Mouse (Mus musculus): ENCODE results near the gene Tspan12. TPM values are rescaled to one million over a fixed set of nuclear protein-coding genes. Genes with fewer than 3 reads are reported as not detected.

Gene Tspan12
- polyA plus RNA-seq, 1 experiment from 2014 or later = 54.8 TPM

GRCm38 (mm10) chr6:21851346-21851595 lies 1.0 kb downstream of the Tspan12 start:
- no peaks in the 10 kb centered on the region for H3K27me3 ChIP-seq (ENCODE audit: low read depth, poor library complexity, severe bottlenecking)
- no peaks in the 10 kb centered on the region for H3K9me3 ChIP-seq (replicated peaks)
- H3K36me3 ChIP-seq = peaks cover 26% of the 10 kb centered on the region
- DNase-seq (ENCODE audit: low spot score) = no peak
- WGBS = 1% methylated on average over 5 of the region's 5 CpGs
- peak overlapping the region; percentile 80 for H3K4me3 ChIP-seq
- H3K4me1 ChIP-seq = peaks cover 22% of the 10 kb centered on the region
- H3K27ac ChIP-seq (replicated peaks) = peak overlapping the region; percentile 96

DNA sequence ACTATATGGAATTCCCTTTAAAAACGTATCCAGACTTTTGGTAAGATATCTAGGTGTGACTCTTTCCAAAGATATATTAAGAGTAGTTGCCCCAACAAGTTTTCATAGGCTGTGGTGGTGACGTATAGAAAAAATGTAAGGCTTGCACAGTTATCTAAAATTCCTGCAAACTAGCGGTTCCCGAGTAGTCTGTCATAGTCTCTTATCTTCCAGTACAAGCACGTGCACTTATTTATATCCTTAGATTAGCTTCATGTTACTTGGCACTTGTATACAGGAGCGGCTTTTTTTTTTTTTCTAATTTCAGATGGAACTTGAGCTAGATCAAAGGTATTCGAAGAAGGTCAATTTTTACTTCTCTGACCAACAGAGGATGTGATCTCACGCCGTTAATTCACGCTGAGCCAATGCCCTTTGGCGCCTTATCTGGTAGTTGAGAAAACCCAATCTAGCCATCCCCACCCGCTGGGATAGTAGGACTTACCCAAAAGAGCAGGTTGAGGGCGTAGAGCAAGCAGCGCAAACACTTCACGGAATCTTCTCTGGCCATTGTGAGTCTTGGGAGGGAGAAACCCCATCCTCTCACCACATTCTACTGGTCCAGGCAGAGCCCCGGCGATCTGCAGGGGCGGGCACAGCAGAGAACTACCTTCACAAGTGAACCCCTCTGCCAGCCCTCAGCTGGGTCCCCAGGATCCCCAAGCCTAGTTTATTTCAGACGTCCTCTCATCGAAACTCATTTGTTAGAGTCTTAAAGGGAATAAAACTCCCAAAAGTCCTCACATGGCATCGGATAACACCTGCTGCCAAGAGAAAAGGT lies 1.6 kb downstream of the Tspan12 start:
- Histone ChIP-seq H3K27me3 (ENCODE audit: low read depth, poor library complexity, severe bottlenecking) (no peaks in the 10 kb centered on the region), H3K4me3 (peak overlapping the region; percentile 80), H3K4me1 (peaks cover 22% of the 10 kb centered on the region), H3K36me3 (peaks cover 32% of the 10 kb centered on the region), H3K9me3 (replicated peaks) (no peaks in the 10 kb centered on the region), H3K27ac (replicated peaks) (peak overlapping the region; percentile 96)
- 27% methylated on average over 21 of the region's 21 CpGs for WGBS
- DNase-seq (ENCODE audit: low spot score) = peak; percentile 33

- H3K27me3 ChIP-seq (ENCODE audit: low read depth, poor library complexity, severe bottlenecking) = no peaks in the 10 kb centered on the region
- WGBS = 95% methylated on average over 4 of the region's 4 CpGs
- no peak for DNase-seq (ENCODE audit: low spot score)
Measured at GRCm38 (mm10) chr6:21848808-21849207, 3.5 kb downstream of the Tspan12 start.

DNA sequence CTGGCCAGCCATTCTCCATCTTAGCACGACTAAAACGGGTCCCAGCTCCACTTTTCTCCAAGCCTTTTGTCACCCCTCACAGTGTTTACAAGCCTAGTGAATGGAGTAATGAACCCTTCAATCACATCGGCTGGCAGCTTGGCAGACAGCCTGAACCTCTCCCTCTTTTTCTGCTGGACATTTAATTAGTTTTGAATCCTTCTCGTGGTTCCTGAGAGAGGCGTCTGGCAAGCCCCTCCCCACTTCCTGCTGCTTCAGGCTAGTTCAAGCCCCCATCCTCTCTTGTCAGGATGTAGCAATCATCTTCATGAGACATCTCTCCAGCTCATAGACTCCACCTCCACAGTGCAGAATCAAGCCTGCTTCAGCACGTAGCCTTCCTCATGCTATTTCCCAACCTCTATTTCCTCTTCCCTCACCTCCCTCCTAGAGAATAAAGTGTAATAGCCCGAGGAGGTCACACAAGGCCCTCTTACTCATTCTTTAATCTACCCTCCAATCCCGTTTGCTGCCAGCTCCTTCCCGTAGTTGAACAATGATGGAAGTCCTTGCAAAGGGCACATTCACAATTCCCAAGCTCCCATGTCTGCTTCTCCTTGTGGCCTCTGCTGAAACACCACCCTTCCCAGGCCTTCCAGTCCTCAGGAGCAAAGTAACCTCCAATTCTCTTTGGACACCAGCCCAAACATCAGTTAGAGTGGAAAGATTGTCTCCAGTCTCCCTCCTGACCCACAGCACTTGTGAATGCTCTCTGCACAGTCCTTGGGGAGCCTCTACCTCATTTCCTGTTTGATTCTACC lies 12.1 kb downstream of the Tspan12 start:
- Histone ChIP-seq H3K36me3 (peaks cover 10% of the 10 kb centered on the region), H3K27me3 (ENCODE audit: low read depth, poor library complexity, severe bottlenecking) (no peaks in the 10 kb centered on the region), H3K4me3 (no peak overlapping the region), H3K27ac (replicated peaks) (0 out of 2 replicates have a peak overlapping the region, but pooled peaks have one; percentile 33), H3K9me3 (replicated peaks) (no peaks in the 10 kb centered on the region), H3K4me1 (peaks cover 18% of the 10 kb centered on the region)
- DNase-seq (ENCODE audit: low spot score) = no peak
- 41% methylated on average over 9 of the region's 9 CpGs for WGBS

More at GRCm38 (mm10) chr6:21848808-21849207, 3.5 kb downstream of the Tspan12 start:
- no peak overlapping the region for H3K27ac ChIP-seq (replicated peaks)
- no peaks in the 10 kb centered on the region for H3K9me3 ChIP-seq (replicated peaks)
- H3K36me3 ChIP-seq = peaks cover 37% of the 10 kb centered on the region
- H3K4me3 ChIP-seq = no peak overlapping the region
- H3K4me1 ChIP-seq = peaks cover 22% of the 10 kb centered on the region

DNA sequence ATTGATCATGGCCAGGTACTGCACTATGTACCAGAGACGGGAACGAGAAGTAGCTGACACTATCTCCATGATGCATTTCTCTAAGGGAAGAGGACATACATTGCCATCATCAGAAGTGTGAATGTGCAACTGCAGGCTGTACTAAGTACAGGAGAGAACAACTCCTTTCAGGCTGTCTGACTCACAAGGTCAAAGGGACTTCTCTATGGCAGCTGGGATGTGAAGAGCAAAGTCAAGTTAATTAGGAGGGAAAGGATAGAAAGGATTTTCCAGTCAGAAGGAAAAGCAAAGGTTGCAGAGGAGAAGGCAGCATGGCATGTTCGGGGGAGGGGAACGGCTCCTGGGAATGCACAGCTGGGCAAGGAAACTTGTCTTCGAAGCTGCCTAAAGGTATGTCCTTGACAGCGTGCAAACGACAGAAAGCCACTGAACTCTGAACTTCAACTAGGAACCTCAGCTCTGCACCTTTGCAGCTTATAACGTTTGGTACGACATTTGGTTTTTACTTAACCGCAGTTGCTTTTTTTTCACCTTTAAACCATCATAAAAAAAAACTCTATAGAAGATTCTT lies 13.0 kb downstream of the Tspan12 start:
- Histone ChIP-seq H3K4me3 (no peak overlapping the region), H3K27ac (replicated peaks) (no peak overlapping the region), H3K27me3 (ENCODE audit: low read depth, poor library complexity, severe bottlenecking) (no peaks in the 10 kb centered on the region), H3K36me3 (peaks cover 18% of the 10 kb centered on the region), H3K9me3 (replicated peaks) (no peaks in the 10 kb centered on the region), H3K4me1 (peaks cover 18% of the 10 kb centered on the region)
- DNase-seq (ENCODE audit: low spot score) = no peak
- WGBS = 82% methylated on average over 10 of the region's 10 CpGs

DNA sequence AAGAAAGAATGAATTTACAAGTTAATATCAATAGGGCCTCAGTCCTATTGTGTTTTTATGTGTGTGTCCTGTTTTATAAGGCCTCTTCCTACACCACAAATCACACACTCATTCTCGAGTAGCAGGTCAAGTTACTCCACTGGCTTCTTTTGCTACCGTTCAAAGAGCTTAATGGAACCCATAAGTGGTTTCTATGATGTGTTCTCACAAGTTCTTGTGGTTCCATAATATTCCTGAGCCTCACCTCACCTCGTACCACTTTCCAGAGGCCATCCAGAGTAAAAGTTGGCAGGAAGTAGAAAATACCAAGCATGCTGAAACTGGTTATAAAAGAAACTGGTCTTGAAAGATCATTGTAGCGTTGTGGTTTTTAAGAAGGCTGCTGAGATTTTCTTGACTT lies 18.8 kb downstream of the Tspan12 start:
- Histone ChIP-seq H3K4me1 (0 out of 2 replicates have a peak, but pooled peaks cover 3% of the 10 kb centered on the region), H3K4me3 (no peak overlapping the region), H3K9me3 (replicated peaks) (no peaks in the 10 kb centered on the region), H3K27me3 (ENCODE audit: low read depth, poor library complexity, severe bottlenecking) (no peaks in the 10 kb centered on the region), H3K36me3 (peaks cover 38% of the 10 kb centered on the region), H3K27ac (replicated peaks) (no peak overlapping the region)
- WGBS = 92% methylated on average over 4 of the region's 4 CpGs
- no peak for DNase-seq (ENCODE audit: low spot score)

- 90% methylated on average over 3 of the region's 3 CpGs for WGBS
- H3K4me1 ChIP-seq = 0 out of 2 replicates have a peak, but pooled peaks cover 3% of the 10 kb centered on the region
- DNase-seq (ENCODE audit: low spot score) = no peak
- H3K36me3 ChIP-seq = peaks cover 43% of the 10 kb centered on the region
- no peak overlapping the region for H3K4me3 ChIP-seq
- no peaks in the 10 kb centered on the region for H3K27me3 ChIP-seq (ENCODE audit: low read depth, poor library complexity, severe bottlenecking)
- no peaks in the 10 kb centered on the region for H3K9me3 ChIP-seq (replicated peaks)
- no peak overlapping the region for H3K27ac ChIP-seq (replicated peaks)
Measured at GRCm38 (mm10) chr6:21831871-21832270, 20.4 kb downstream of the Tspan12 start.

GRCm38 (mm10) chr6:21830931-21831330 lies 21.4 kb downstream of the Tspan12 start:
- Histone ChIP-seq H3K9me3 (replicated peaks) (no peaks in the 10 kb centered on the region), H3K27me3 (ENCODE audit: low read depth, poor library complexity, severe bottlenecking) (no peaks in the 10 kb centered on the region), H3K36me3 (peaks cover 41% of the 10 kb centered on the region), H3K4me1 (0 out of 2 replicates have a peak, but pooled peaks cover 3% of the 10 kb centered on the region), H3K4me3 (no peak overlapping the region), H3K27ac (replicated peaks) (no peak overlapping the region)
- DNase-seq (ENCODE audit: low spot score) = no peak
- 85% methylated on average over 6 of the region's 6 CpGs for WGBS

DNA sequence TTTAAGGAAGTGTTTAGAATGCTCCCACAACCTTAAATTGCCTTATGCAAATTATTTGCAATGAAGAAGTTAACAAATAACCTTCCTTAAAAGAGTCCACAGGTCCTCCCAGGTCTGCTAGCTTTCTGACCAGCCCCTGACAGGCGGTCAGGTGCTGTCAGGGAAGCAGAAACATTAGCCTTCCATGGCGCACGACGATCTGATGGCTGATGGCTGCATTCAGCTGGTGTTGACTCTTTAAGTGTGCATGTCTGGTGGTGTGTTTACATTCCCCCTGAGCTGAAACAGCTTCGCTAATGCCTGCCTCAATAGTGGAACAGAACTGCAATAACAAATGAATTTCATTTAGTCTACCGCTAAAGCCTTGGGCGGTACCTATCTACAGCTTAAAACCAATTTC lies 22.4 kb downstream of the Tspan12 start:
- H3K36me3 ChIP-seq = peaks cover 31% of the 10 kb centered on the region
- DNase-seq (ENCODE audit: low spot score) = no peak
- no peaks in the 10 kb centered on the region for H3K27me3 ChIP-seq (ENCODE audit: low read depth, poor library complexity, severe bottlenecking)
- no peaks in the 10 kb centered on the region for H3K9me3 ChIP-seq (replicated peaks)
- 84% methylated on average over 7 of the region's 7 CpGs for WGBS
- no peak overlapping the region for H3K27ac ChIP-seq (replicated peaks)
- H3K4me3 ChIP-seq = no peak overlapping the region
- 0 out of 2 replicates have a peak, but pooled peaks cover 3% of the 10 kb centered on the region for H3K4me1 ChIP-seq

DNA sequence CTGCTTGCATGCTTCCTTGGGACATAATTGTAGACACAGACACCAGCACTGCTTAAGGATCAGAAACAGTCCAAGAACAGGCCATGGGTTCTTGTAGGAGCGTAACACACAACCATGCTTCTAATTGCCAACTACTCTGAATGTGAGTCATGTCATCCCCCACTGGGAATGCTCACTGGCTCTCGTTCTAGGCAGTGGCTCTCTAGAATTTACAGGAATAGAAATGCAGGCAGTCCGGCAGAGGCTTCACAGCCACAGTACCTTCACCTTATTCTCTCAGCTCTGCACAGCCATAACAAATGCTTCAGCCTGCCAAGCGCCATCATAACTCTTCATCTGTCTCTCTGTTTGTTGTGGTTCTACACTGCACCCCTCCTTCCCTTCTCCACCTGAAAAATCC lies 23.9 kb downstream of the Tspan12 start:
- Histone ChIP-seq H3K36me3 (peaks cover 16% of the 10 kb centered on the region), H3K4me1 (0 out of 2 replicates have a peak, but pooled peaks cover 3% of the 10 kb centered on the region), H3K4me3 (no peak overlapping the region), H3K9me3 (replicated peaks) (no peaks in the 10 kb centered on the region), H3K27ac (replicated peaks) (no peak overlapping the region), H3K27me3 (ENCODE audit: low read depth, poor library complexity, severe bottlenecking) (no peaks in the 10 kb centered on the region)
- DNase-seq (ENCODE audit: low spot score) = no peak
- WGBS = 86% methylated on average over 4 of the region's 4 CpGs

- Histone ChIP-seq H3K36me3 (peaks cover 11% of the 10 kb centered on the region), H3K27ac (replicated peaks) (no peak overlapping the region), H3K4me1 (0 out of 2 replicates have a peak, but pooled peaks cover 3% of the 10 kb centered on the region), H3K9me3 (replicated peaks) (no peaks in the 10 kb centered on the region), H3K4me3 (no peak overlapping the region), H3K27me3 (ENCODE audit: low read depth, poor library complexity, severe bottlenecking) (no peaks in the 10 kb centered on the region)
- no peak for DNase-seq (ENCODE audit: low spot score)
- WGBS = 89% methylated on average over 7 of the region's 7 CpGs
Measured at GRCm38 (mm10) chr6:21828001-21828400, 24.3 kb downstream of the Tspan12 start.

GRCm38 (mm10) chr6:21823694-21824093 lies 28.6 kb downstream of the Tspan12 start:
- Histone ChIP-seq H3K27me3 (ENCODE audit: low read depth, poor library complexity, severe bottlenecking) (no peaks in the 10 kb centered on the region), H3K4me1 (no peaks in the 10 kb centered on the region), H3K4me3 (no peak overlapping the region), H3K27ac (replicated peaks) (no peak overlapping the region), H3K36me3 (peaks cover 7% of the 10 kb centered on the region), H3K9me3 (replicated peaks) (no peaks in the 10 kb centered on the region)
- WGBS = 79% methylated on average over 7 of the region's 7 CpGs
- DNase-seq (ENCODE audit: low spot score) = no peak

Data from midbrain, embryonic 10.5 days (tissue).